Mouse (Mus musculus) adrenal gland, postnatal 36 days (tissue): Measurements from ENCODE around the gene Plcb1. TPM values are rescaled to one million over a fixed set of nuclear protein-coding genes. Genes with fewer than 3 reads are reported as not detected.

Experiments
- DNase-seq, 2 experiments: peaks; one replicate each; pipeline ENCODE4 v3.0.0; 2021; ENCODE audit warnings: mixed read lengths in 1 of 2
- total RNA-seq, 2 experiments: library from RNA; stranded (reverse); gene quantifications; 2 replicates each; pipeline ENCODE4 v1.2.3; 2021

Gene Plcb1
- total RNA-seq, 2 experiments from 2014 or later: 87.4 to 93.4 TPM

GRCm38 (mm10) chr2:135409418-135410097 lies 623.7 kb downstream of the Plcb1 start:
- no peak for DNase-seq

- DNase-seq: no peak
These were observed 625.8 kb downstream of the Plcb1 start for GRCm38 (mm10) chr2:135411675-135412074.

DNA sequence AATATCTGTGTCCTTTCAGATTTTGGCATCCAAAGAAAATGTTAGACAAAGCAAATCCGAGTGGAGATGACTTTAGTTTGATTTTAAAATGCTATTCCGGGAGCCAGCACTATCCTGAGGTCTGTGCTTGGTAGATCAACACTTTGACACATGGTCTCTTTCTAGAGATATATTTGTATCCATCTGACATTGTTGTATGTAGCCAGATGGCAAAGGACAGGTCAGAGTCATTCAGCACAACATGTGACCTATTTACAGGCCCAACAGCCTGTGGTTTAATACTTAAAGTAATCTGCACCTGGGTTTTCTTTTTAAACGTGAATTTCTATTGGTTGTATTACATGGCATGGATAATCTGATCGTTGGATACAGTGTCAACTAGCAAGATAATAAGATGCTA lies 629.3 kb downstream of the Plcb1 start:
- no peak for DNase-seq

GRCm38 (mm10) chr2:135419301-135419700 lies 633.4 kb downstream of the Plcb1 start:
- DNase-seq: no peak

DNA sequence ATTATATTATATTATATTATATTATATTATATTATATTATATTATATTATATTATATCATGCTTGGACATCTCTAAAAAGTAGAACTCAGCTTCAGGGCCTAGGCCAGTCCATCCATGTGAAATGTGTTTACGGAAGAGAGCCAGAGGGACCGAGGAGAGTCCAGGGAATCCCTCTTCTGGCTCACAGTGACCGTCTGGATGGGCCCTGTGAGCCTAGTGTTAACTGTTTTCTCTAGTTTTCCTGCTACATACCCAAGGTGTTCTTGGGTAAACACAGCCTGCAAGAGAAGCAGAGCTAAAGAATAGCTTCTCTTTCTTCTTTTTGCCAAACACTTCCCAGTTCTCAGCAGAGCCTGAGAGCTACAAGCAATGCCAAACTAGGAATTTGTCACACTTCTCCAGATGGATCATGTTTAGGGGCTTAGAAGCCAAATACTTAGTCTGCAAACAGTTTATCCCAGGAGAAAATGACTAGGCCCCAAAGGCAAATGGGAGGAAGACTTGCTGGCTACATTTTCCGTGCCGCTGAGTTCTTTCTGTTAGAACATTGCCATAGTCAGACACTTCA lies 649.2 kb downstream of the Plcb1 start:
- DNase-seq: no peak

- no peak for DNase-seq
These were observed 653.2 kb downstream of the Plcb1 start for GRCm38 (mm10) chr2:135439034-135439433.

DNA sequence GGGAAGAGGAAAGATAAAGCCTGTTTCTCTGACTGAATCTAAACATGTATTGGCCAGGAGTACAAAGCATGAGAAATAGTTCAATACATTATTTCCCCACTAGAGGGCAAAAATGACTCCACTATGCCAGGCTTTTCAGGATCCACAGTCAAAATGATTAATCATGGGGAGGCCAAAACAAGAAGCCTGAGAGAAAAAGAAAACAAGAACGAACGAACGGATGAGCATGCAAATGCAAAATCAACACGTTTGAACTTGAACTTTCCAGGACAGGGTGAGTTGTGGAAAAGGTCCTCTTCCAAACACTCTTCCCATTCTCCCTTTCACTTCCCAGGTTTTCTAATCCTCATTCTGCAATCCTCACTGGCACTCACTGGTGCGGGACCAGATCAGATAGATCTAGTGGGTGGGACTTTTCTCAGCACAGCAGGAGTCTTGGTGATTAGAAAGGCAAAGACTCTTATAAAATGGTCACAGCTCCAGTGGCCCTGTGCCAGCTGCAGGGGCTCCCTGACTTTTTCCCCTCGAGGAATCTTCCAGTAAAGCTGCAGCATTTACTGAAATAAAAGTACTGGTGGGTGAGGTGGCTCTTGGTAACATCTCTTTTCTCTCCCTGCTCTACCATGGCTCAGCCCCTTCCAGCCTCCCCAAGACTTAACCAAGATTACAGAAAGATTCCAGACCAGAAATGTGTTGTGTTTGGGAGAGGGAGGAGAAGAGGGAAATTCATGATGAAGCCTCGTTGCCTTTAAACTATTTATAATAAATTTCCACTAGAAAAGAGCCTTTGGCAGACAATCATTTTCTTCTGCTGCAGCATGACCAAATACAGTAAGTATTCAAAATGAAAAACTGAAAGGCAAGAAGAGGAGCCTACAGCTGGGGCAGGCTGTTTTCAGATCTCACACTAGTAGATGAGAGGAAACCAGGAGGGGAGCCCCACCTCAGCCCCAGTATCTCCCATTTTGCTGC lies 654.0 kb downstream of the Plcb1 start:
- DNase-seq: peak; percentile 39 to 51

GRCm38 (mm10) chr2:135453581-135453980 lies 667.7 kb downstream of the Plcb1 start:
- peak; percentile 13 to 36 for DNase-seq

GRCm38 (mm10) chr2:135454015-135454414 lies 668.1 kb downstream of the Plcb1 start:
- no peak for DNase-seq

GRCm38 (mm10) chr2:135454455-135454854 lies 668.6 kb downstream of the Plcb1 start:
- no peak for DNase-seq

- peak in 1 of 2 experiments; percentile 8 for DNase-seq
These were observed 682.0 kb downstream of the Plcb1 start for GRCm38 (mm10) chr2:135467895-135468294.

- no peak for DNase-seq
These were observed 688.2 kb downstream of the Plcb1 start for GRCm38 (mm10) chr2:135474107-135474506.

DNA sequence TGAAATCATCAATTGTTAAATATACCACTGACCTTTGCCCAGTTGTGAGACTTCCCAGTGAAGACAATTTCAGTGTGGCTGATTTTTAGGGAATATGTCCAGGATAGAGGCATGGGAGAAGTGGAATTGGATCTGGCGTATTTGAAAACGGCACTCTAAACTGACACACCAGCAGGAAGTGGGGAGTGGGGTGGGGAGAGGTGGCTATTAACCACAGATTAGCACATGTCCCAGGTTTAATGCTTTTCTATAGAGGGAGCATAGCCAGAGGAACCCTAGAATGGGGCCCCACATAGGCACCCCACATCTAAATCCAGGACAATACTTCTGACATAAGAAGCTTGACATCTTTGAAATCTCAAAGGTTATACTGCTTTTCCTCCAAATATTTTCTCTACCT lies 699.4 kb downstream of the Plcb1 start:
- DNase-seq: no peak

GRCm38 (mm10) chr2:135488277-135488676 lies 702.4 kb downstream of the Plcb1 start:
- no peak for DNase-seq

DNA sequence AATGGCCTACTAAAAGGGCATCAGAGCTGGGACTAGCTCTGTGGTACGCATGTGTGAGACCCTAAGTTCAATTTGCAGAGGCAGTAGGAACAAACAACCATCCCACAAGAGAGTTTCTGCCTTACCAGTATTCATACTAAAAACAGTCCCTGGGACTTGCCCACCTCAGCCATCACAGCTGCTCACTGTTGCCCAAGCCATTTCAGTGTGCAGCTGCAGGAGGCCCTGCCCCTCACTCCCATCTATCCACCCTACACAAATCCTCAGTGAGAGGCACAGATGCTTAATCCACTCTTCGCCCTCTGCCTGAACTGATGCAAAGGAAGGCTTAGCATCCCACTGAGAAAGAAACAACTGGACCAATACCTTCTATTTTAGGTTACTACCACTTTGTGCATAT lies 703.3 kb downstream of the Plcb1 start:
- DNase-seq: no peak

DNA sequence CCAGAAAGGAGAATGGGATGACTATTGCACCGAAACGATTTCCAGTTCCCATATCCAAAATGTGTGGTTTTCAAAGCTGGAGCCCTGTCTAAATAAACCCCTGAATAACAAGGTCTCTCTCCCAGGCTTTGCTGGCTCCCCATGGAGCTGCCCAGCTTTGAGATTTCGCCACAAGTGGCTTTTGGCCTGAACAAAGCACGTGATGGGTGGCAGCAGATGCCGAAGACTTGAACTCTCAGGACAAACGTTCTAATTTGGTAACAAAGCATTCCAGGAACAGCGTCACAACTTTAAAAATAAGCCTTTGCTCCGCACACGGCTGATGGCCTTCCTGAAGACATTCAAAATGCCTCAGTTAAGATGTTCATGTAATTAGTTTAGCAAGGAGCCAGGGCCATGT lies 706.9 kb downstream of the Plcb1 start:
- DNase-seq: peak; percentile 2 to 36

- DNase-seq: no peak
These were observed 710.7 kb downstream of the Plcb1 start for GRCm38 (mm10) chr2:135496553-135496952.

GRCm38 (mm10) chr2:135497251-135497650 lies 711.4 kb downstream of the Plcb1 start:
- no peak for DNase-seq

- DNase-seq: no peak
These were observed 715.0 kb downstream of the Plcb1 start for GRCm38 (mm10) chr2:135500872-135501271.

DNA sequence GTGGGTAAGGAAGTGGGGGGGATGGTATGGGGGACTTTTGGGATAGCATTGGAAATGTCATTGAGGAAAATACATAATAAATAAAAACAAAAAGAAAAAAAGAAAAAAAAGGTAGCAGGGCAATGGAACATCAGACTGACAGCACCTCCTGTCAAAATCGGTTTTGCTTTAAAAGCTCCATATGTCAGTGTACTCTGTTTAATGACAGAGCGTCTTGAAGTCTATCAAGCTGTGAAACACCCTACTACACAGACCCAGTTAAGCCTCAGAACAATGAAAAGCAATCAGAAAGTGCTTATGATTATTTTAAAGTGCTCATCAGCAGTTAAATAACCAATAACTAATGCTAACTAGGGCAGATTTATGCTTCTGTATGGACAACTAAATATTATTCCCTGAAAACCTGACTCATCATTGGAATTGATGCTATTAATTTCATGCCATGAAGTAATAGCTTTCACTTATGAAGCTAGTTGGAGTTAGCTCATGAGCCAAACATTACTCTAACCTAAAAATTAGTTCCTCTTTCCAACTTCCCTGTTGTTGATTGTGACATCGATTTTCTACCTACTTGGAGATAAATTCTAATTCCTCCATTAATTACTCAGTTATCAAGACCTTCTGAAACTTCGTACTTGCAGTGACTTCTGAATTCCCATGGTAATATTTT lies 717.6 kb downstream of the Plcb1 start:
- DNase-seq: no peak

- DNase-seq: no peak
These were observed 718.1 kb downstream of the Plcb1 start for GRCm38 (mm10) chr2:135503998-135504354.

DNA sequence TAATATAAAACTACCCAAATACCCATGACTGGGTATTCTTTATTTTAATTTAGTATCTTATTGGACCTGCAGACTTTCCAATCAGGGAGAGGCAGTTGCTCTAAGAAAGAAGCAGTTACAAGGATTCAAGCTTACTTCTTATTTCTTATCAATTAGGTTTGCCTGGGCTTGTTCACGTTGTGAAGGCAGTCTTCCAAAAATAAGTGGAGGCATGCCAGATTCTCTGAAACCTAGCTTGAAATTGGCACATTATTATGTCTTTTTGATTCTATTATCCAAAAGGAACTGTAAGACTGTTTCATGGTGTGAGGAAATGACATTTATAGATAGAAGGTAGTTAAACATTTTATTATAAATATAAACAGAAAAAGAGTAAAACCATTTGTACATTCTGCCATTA lies 721.2 kb downstream of the Plcb1 start:
- no peak for DNase-seq
